Mouse (Mus musculus): ENCODE measurements at regions not wholly inside any gene's neighbourhood (a gene's known extent, or its start where the extent isn't known, plus 50 kb on each side); places are given as distances from the start of the nearest gene placed in this dataset.
"Not testable (repeated sequence)": the region's sequence is repeated elsewhere in the genome, so short reads cannot be mapped to it uniquely, and the experiment has no call there.

GRCm38 (mm10) chr7:73853296-73853950 lies 113.3 kb downstream of the Fam174b start:
- not testable (repeated sequence) for TF ChIP-seq CTCF (IDR thresholded peaks at IDR 0.05; ENCODE audit: borderline replicate concordance, insufficient read depth, low read length); POLR2A (IDR thresholded peaks at IDR 0.05; ENCODE audit: low read depth, low read length)
